Mouse (Mus musculus): ENCODE results near the gene Plcb1. TPM values are rescaled to one million over a fixed set of nuclear protein-coding genes. Genes with fewer than 3 reads are reported as not detected.

The Plcb1 gene
- polyA plus RNA-seq, 1 experiment from 2014 or later: 4.4 TPM

GRCm38 (mm10) chr2:135114501-135115128 lies 328.7 kb downstream of the Plcb1 start:
- no peaks in the 10 kb centered on the region for H3K9me3 ChIP-seq (replicated peaks)
- no peaks in the 10 kb centered on the region for H3K4me1 ChIP-seq
- no peak overlapping the region for H3K4me2 ChIP-seq
- WGBS (ENCODE audit: insufficient replicate concordance): 79% methylated on average over 3 of the region's 3 CpGs
- H3K27me3 ChIP-seq (replicated peaks): no peaks in the 10 kb centered on the region
- no peaks in the 10 kb centered on the region for H3K36me3 ChIP-seq
- no peak for ATAC-seq
- no peak overlapping the region for H3K4me3 ChIP-seq
- H3K9ac ChIP-seq: no peak overlapping the region
- H3K27ac ChIP-seq: no peak overlapping the region

- 66% methylated on average over 4 of the region's 4 CpGs for WGBS (ENCODE audit: insufficient replicate concordance)
- Histone ChIP-seq H3K27me3 (replicated peaks) (no peaks in the 10 kb centered on the region), H3K4me3 (no peak overlapping the region), H3K9ac (no peak overlapping the region), H3K36me3 (no peaks in the 10 kb centered on the region), H3K27ac (no peak overlapping the region), H3K9me3 (replicated peaks) (no peaks in the 10 kb centered on the region), H3K4me2 (no peak overlapping the region), H3K4me1 (no peaks in the 10 kb centered on the region)
- ATAC-seq: no peak
Observed at GRCm38 (mm10) chr2:135123057-135123456, 337.2 kb downstream of the Plcb1 start.

GRCm38 (mm10) chr2:135123695-135124343 lies 338.0 kb downstream of the Plcb1 start:
- Histone ChIP-seq H3K4me3 (no peak overlapping the region), H3K9ac (no peak overlapping the region), H3K4me2 (no peak overlapping the region), H3K9me3 (replicated peaks) (no peaks in the 10 kb centered on the region), H3K36me3 (no peaks in the 10 kb centered on the region), H3K27me3 (replicated peaks) (no peaks in the 10 kb centered on the region), H3K4me1 (no peaks in the 10 kb centered on the region), H3K27ac (no peak overlapping the region)
- no peak for ATAC-seq
- 60% methylated on average over 4 of the region's 4 CpGs for WGBS (ENCODE audit: insufficient replicate concordance)

- H3K4me2 ChIP-seq: no peak overlapping the region
- no peak overlapping the region for H3K4me3 ChIP-seq
- no peak overlapping the region for H3K9ac ChIP-seq
- no peaks in the 10 kb centered on the region for H3K27me3 ChIP-seq (replicated peaks)
- H3K9me3 ChIP-seq (replicated peaks): no peaks in the 10 kb centered on the region
- no peaks in the 10 kb centered on the region for H3K36me3 ChIP-seq
- no peak overlapping the region for H3K27ac ChIP-seq
- H3K4me1 ChIP-seq: no peaks in the 10 kb centered on the region
- 29% methylated on average over 8 of the region's 8 CpGs for WGBS (ENCODE audit: insufficient replicate concordance)
- no peak for ATAC-seq
Observed at GRCm38 (mm10) chr2:135140576-135140975, 354.7 kb downstream of the Plcb1 start.

GRCm38 (mm10) chr2:135152289-135152688 lies 366.4 kb downstream of the Plcb1 start:
- Histone ChIP-seq H3K27me3 (replicated peaks) (no peaks in the 10 kb centered on the region), H3K9ac (no peak overlapping the region), H3K4me1 (no peaks in the 10 kb centered on the region), H3K4me2 (no peak overlapping the region), H3K4me3 (no peak overlapping the region), H3K27ac (no peak overlapping the region), H3K9me3 (replicated peaks) (no peaks in the 10 kb centered on the region), H3K36me3 (no peaks in the 10 kb centered on the region)
- no peak for ATAC-seq
- 75% methylated on average over 7 of the region's 7 CpGs for WGBS (ENCODE audit: insufficient replicate concordance)

GRCm38 (mm10) chr2:135153248-135153647 lies 367.4 kb downstream of the Plcb1 start:
- Histone ChIP-seq H3K36me3 (no peaks in the 10 kb centered on the region), H3K4me3 (no peak overlapping the region), H3K9ac (no peak overlapping the region), H3K4me2 (no peak overlapping the region), H3K27me3 (replicated peaks) (no peaks in the 10 kb centered on the region), H3K9me3 (replicated peaks) (no peaks in the 10 kb centered on the region), H3K27ac (no peak overlapping the region), H3K4me1 (no peaks in the 10 kb centered on the region)
- 74% methylated on average over 4 of the region's 4 CpGs for WGBS (ENCODE audit: insufficient replicate concordance)
- no peak for ATAC-seq

GRCm38 (mm10) chr2:135156055-135156454 lies 370.2 kb downstream of the Plcb1 start:
- Histone ChIP-seq H3K4me2 (no peak overlapping the region), H3K9me3 (replicated peaks) (no peaks in the 10 kb centered on the region), H3K27ac (no peak overlapping the region), H3K9ac (no peak overlapping the region), H3K27me3 (replicated peaks) (no peaks in the 10 kb centered on the region), H3K4me3 (no peak overlapping the region), H3K4me1 (no peaks in the 10 kb centered on the region), H3K36me3 (no peaks in the 10 kb centered on the region)
- no peak for ATAC-seq
- WGBS (ENCODE audit: insufficient replicate concordance): 56% methylated on average over 7 of the region's 7 CpGs

- Histone ChIP-seq H3K36me3 (no peaks in the 10 kb centered on the region), H3K27ac (no peak overlapping the region), H3K4me1 (no peaks in the 10 kb centered on the region), H3K9ac (no peak overlapping the region), H3K27me3 (replicated peaks) (no peaks in the 10 kb centered on the region), H3K9me3 (replicated peaks) (no peaks in the 10 kb centered on the region), H3K4me2 (no peak overlapping the region), H3K4me3 (no peak overlapping the region)
- WGBS (ENCODE audit: insufficient replicate concordance): 93% methylated on average over 2 of the region's 2 CpGs
- ATAC-seq: no peak
Observed at GRCm38 (mm10) chr2:135157961-135158360, 372.1 kb downstream of the Plcb1 start.

- ATAC-seq: no peak
- Histone ChIP-seq H3K4me3 (no peak overlapping the region), H3K9me3 (replicated peaks) (no peaks in the 10 kb centered on the region), H3K36me3 (no peaks in the 10 kb centered on the region), H3K9ac (no peak overlapping the region), H3K27me3 (replicated peaks) (no peaks in the 10 kb centered on the region), H3K4me2 (no peak overlapping the region), H3K4me1 (no peaks in the 10 kb centered on the region), H3K27ac (no peak overlapping the region)
- WGBS (ENCODE audit: insufficient replicate concordance): 72% methylated on average over 4 of the region's 4 CpGs
Observed at GRCm38 (mm10) chr2:135161673-135162072, 375.8 kb downstream of the Plcb1 start.

GRCm38 (mm10) chr2:135165512-135165911 lies 379.6 kb downstream of the Plcb1 start:
- H3K4me1 ChIP-seq: no peaks in the 10 kb centered on the region
- H3K9ac ChIP-seq: no peak overlapping the region
- H3K4me2 ChIP-seq: no peak overlapping the region
- H3K27me3 ChIP-seq (replicated peaks): no peaks in the 10 kb centered on the region
- 46% methylated on average over 3 of the region's 3 CpGs for WGBS (ENCODE audit: insufficient replicate concordance)
- H3K9me3 ChIP-seq (replicated peaks): no peaks in the 10 kb centered on the region
- no peak overlapping the region for H3K27ac ChIP-seq
- ATAC-seq: no peak
- H3K4me3 ChIP-seq: no peak overlapping the region
- H3K36me3 ChIP-seq: no peaks in the 10 kb centered on the region

- H3K9me3 ChIP-seq (replicated peaks): no peaks in the 10 kb centered on the region
- no peak overlapping the region for H3K27ac ChIP-seq
- ATAC-seq: no peak
- no peaks in the 10 kb centered on the region for H3K27me3 ChIP-seq (replicated peaks)
- H3K9ac ChIP-seq: no peak overlapping the region
- no peaks in the 10 kb centered on the region for H3K36me3 ChIP-seq
- no peaks in the 10 kb centered on the region for H3K4me1 ChIP-seq
- H3K4me3 ChIP-seq: no peak overlapping the region
- WGBS (ENCODE audit: insufficient replicate concordance): 61% methylated on average over 4 of the region's 4 CpGs
- H3K4me2 ChIP-seq: no peak overlapping the region
Observed at GRCm38 (mm10) chr2:135175544-135175943, 389.7 kb downstream of the Plcb1 start.

GRCm38 (mm10) chr2:135187659-135188058 lies 401.8 kb downstream of the Plcb1 start:
- Histone ChIP-seq H3K9ac (no peak overlapping the region), H3K9me3 (replicated peaks) (no peaks in the 10 kb centered on the region), H3K4me3 (no peak overlapping the region), H3K36me3 (no peaks in the 10 kb centered on the region), H3K4me2 (no peak overlapping the region), H3K27ac (no peak overlapping the region), H3K27me3 (replicated peaks) (no peaks in the 10 kb centered on the region), H3K4me1 (no peaks in the 10 kb centered on the region)
- 71% methylated on average over 6 of the region's 6 CpGs for WGBS (ENCODE audit: insufficient replicate concordance)
- no peak for ATAC-seq

- no peak overlapping the region for H3K9ac ChIP-seq
- no peaks in the 10 kb centered on the region for H3K36me3 ChIP-seq
- H3K27ac ChIP-seq: no peak overlapping the region
- no peaks in the 10 kb centered on the region for H3K9me3 ChIP-seq (replicated peaks)
- H3K27me3 ChIP-seq (replicated peaks): no peaks in the 10 kb centered on the region
- H3K4me1 ChIP-seq: no peaks in the 10 kb centered on the region
- ATAC-seq: no peak
- no peak overlapping the region for H3K4me3 ChIP-seq
- no peak overlapping the region for H3K4me2 ChIP-seq
- WGBS (ENCODE audit: insufficient replicate concordance): 55% methylated on average over 3 of the region's 3 CpGs
Observed at GRCm38 (mm10) chr2:135200830-135201229, 415.0 kb downstream of the Plcb1 start.
